Mouse (Mus musculus): Measurements from ENCODE around the gene Mrm2. TPM values are rescaled to one million over a fixed set of nuclear protein-coding genes. Genes with fewer than 3 reads are reported as not detected.

Mrm2 gene
- polyA plus RNA-seq, 1 experiment from 2014 or later = 18.8 TPM

DNA sequence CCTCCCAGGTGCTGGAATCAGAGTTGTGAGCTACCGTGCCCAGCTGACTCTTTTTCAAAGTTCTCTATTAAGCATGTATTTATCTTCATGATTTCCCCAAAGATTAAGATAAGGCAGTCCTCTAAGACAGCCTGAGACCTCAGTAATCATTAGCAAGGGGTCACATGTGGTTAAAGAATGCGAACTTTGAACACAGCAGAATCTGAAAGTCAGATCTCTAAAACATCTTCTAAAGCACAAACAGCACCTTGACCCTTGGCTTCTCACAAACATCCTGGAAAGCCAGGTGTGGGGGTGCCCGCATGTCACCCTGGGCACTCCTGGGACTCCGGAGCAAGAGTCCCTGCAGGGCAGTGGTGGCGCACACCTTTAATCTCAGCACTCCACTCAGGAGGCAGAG lies 32.7 kb upstream of the Mrm2 start:
- Histone ChIP-seq H3K27ac (no peak overlapping the region), H3K27me3 (ENCODE audit: insufficient read depth, poor library complexity, severe bottlenecking) (no peaks in the 10 kb centered on the region), H3K36me3 (peaks cover 26% of the 10 kb centered on the region), H3K4me3 (no peak overlapping the region), H3K9me3 (no peaks in the 10 kb centered on the region), H3K4me1 (peaks cover 2% of the 10 kb centered on the region; the same call in 1 of the 2 replicates)
- WGBS = 92% methylated on average over 5 of the region's 5 CpGs
- DNase-seq (ENCODE audit: low spot score) = no peak

DNA sequence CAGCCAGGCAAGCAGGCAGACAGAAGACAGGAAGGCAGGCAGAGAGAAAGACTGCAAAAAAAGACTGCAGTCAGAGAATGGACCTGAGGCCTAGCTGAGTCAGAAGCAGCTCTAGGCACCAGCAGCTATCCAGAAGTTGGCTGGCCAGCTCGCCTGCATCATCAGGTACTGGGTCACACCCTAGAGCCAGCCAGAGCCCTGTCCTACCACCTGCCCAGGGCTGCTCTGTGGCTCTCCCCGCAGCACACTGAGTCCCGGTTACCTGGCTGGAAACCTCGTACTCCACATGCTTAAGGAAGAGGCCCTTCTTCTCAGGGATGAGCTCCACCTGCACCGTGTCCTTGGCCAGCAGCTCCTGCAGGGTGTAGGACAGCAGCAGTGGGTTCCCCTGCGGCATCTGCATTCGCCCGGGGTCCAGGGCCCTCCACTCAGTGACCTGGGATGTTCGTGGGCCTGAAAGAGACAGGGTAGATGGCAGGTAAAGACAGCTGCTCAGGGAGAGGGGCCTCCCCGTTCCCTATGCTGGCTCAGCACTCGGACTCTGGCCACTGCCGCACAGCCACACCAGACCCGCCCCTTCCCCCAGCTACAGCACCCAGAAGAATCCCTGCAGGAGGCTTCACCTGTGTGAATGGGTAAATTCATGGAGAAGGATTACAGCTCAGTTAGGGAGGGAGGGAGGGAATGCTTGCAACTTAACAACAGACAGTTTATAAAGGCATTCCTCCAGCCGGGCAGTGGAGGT lies 28.4 kb upstream of the Mrm2 start:
- Histone ChIP-seq H3K27me3 (ENCODE audit: insufficient read depth, poor library complexity, severe bottlenecking) (no peaks in the 10 kb centered on the region), H3K9me3 (no peaks in the 10 kb centered on the region), H3K4me3 (no peak overlapping the region), H3K36me3 (peaks cover 55% of the 10 kb centered on the region), H3K4me1 (0 out of 2 replicates have a peak, but pooled peaks cover 3% of the 10 kb centered on the region), H3K27ac (no peak overlapping the region)
- DNase-seq (ENCODE audit: low spot score) = no peak
- 80% methylated on average over 14 of the region's 14 CpGs for WGBS

DNA sequence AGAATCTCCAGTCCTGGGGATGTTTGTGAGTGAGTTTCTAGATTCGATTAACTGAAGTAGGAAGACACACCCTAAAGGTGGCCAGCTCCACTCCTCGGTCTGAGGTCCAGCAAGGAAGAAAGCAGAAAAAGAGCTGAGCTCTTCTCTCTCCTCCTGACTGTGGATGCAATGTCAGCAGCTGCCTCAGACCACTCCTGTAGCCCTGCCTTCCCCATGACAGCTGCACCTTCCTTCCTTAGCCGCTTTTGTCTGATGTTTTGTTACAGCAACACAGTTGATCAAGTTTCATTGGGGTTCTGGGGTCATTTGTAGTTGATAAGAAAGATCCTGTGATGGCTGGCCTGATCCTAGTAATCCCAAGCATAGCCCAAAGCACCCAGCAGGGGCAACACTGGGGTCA lies 25.8 kb upstream of the Mrm2 start:
- WGBS = 77% methylated on average over 3 of the region's 3 CpGs
- Histone ChIP-seq H3K27ac (no peak overlapping the region), H3K4me3 (no peak overlapping the region), H3K27me3 (ENCODE audit: insufficient read depth, poor library complexity, severe bottlenecking) (no peaks in the 10 kb centered on the region), H3K4me1 (0 out of 2 replicates have a peak, but pooled peaks cover 3% of the 10 kb centered on the region), H3K9me3 (no peaks in the 10 kb centered on the region), H3K36me3 (peaks cover 70% of the 10 kb centered on the region)
- no peak for DNase-seq (ENCODE audit: low spot score)

- 88% methylated on average over 11 of the region's 11 CpGs for WGBS
- no peak overlapping the region for H3K27ac ChIP-seq
- no peaks in the 10 kb centered on the region for H3K27me3 ChIP-seq (ENCODE audit: insufficient read depth, poor library complexity, severe bottlenecking)
- peaks cover 85% of the 10 kb centered on the region for H3K36me3 ChIP-seq
- DNase-seq (ENCODE audit: low spot score) = no peak
- no peaks in the 10 kb centered on the region for H3K9me3 ChIP-seq
- 0 out of 2 replicates have a peak, but pooled peaks cover 3% of the 10 kb centered on the region for H3K4me1 ChIP-seq
- no peak overlapping the region for H3K4me3 ChIP-seq
Observed at GRCm38 (mm10) chr5:140355934-140356333, 24.2 kb upstream of the Mrm2 start.

- WGBS = 96% methylated on average over 6 of the region's 6 CpGs
- Histone ChIP-seq H3K4me3 (no peak overlapping the region), H3K27ac (no peak overlapping the region), H3K27me3 (ENCODE audit: insufficient read depth, poor library complexity, severe bottlenecking) (no peaks in the 10 kb centered on the region), H3K9me3 (no peaks in the 10 kb centered on the region), H3K36me3 (peaks cover 79% of the 10 kb centered on the region), H3K4me1 (no peaks in the 10 kb centered on the region)
- DNase-seq (ENCODE audit: low spot score) = no peak
Observed at GRCm38 (mm10) chr5:140352352-140352751, 20.7 kb upstream of the Mrm2 start.

- no peaks in the 10 kb centered on the region for H3K27me3 ChIP-seq (ENCODE audit: insufficient read depth, poor library complexity, severe bottlenecking)
- H3K27ac ChIP-seq = no peak overlapping the region
- H3K4me3 ChIP-seq = no peak overlapping the region
- WGBS = 90% methylated on average over 8 of the region's 8 CpGs
- peaks cover 6% of the 10 kb centered on the region; the same call in 1 of the 2 replicates for H3K4me1 ChIP-seq
- no peak for DNase-seq (ENCODE audit: low spot score)
- H3K9me3 ChIP-seq = no peaks in the 10 kb centered on the region
- H3K36me3 ChIP-seq = peaks cover 77% of the 10 kb centered on the region
Observed at GRCm38 (mm10) chr5:140350731-140351497, 19.2 kb upstream of the Mrm2 start.

GRCm38 (mm10) chr5:140349882-140350281 lies 18.2 kb upstream of the Mrm2 start:
- Histone ChIP-seq H3K9me3 (no peaks in the 10 kb centered on the region), H3K27me3 (ENCODE audit: insufficient read depth, poor library complexity, severe bottlenecking) (no peaks in the 10 kb centered on the region), H3K4me3 (no peak overlapping the region), H3K27ac (no peak overlapping the region), H3K36me3 (peaks cover 78% of the 10 kb centered on the region), H3K4me1 (peaks cover 6% of the 10 kb centered on the region; the same call in 1 of the 2 replicates)
- 93% methylated on average over 9 of the region's 9 CpGs for WGBS
- no peak for DNase-seq (ENCODE audit: low spot score)

DNA sequence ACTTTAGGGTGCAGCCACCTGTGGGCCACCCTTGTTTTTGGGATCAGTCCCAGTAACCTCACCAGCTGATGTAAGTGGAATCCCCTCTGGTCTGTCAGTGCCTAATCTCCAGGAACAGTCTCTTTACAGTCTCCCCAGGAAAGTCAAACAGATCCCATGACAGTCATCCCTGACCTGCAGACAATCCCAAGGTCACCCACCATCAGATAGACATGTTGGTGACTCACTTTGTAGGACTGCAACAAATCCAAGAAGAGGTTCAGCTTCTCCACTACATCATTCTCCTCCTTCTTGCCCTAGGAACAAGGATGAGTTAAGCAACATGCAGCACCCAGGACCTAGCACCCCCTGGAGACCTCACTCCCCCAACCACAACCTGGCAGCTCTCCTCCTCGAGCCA lies 14.4 kb upstream of the Mrm2 start:
- no peak overlapping the region for H3K4me3 ChIP-seq
- peaks cover 66% of the 10 kb centered on the region for H3K36me3 ChIP-seq
- WGBS = 69% methylated on average over 1 of the region's 1 CpGs
- peaks cover 6% of the 10 kb centered on the region; the same call in 1 of the 2 replicates for H3K4me1 ChIP-seq
- H3K27ac ChIP-seq = no peak overlapping the region
- no peaks in the 10 kb centered on the region for H3K27me3 ChIP-seq (ENCODE audit: insufficient read depth, poor library complexity, severe bottlenecking)
- no peaks in the 10 kb centered on the region for H3K9me3 ChIP-seq
- no peak for DNase-seq (ENCODE audit: low spot score)

DNA sequence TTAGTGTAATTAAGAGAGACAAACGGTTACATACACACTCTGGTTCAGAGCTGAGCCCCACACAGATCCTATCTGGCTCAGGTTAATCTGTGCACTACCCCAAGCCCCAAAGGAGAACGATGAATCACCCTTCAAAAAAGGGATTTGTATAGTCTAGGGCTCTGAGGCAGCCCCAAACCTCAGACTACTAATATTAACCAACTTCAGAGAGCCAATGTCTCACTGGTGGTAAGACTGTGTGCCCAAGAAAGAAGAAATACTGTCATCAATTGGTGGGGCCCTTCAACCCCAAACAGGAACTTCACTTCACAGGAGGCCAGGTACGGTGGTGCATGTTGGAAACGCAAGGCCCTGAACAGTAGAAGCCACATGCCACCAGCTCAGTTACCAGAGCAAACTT lies 13.5 kb upstream of the Mrm2 start:
- DNase-seq (ENCODE audit: low spot score) = no peak
- WGBS = 90% methylated on average over 4 of the region's 4 CpGs

GRCm38 (mm10) chr5:140342880-140343279 lies 11.2 kb upstream of the Mrm2 start:
- no peak overlapping the region for H3K4me3 ChIP-seq
- H3K4me1 ChIP-seq = peaks cover 6% of the 10 kb centered on the region; the same call in 1 of the 2 replicates
- 85% methylated on average over 4 of the region's 4 CpGs for WGBS
- peaks cover 78% of the 10 kb centered on the region for H3K36me3 ChIP-seq
- H3K9me3 ChIP-seq = no peaks in the 10 kb centered on the region
- H3K27ac ChIP-seq = no peak overlapping the region
- no peak for DNase-seq (ENCODE audit: low spot score)
- H3K27me3 ChIP-seq (ENCODE audit: insufficient read depth, poor library complexity, severe bottlenecking) = no peaks in the 10 kb centered on the region

More for the DNA sequence above, 13.5 kb upstream of the Mrm2 start:
- H3K4me1 ChIP-seq = peaks cover 6% of the 10 kb centered on the region; the same call in 1 of the 2 replicates
- no peaks in the 10 kb centered on the region for H3K27me3 ChIP-seq (ENCODE audit: insufficient read depth, poor library complexity, severe bottlenecking)
- H3K4me3 ChIP-seq = no peak overlapping the region
- no peaks in the 10 kb centered on the region for H3K9me3 ChIP-seq
- no peak overlapping the region for H3K27ac ChIP-seq
- H3K36me3 ChIP-seq = peaks cover 69% of the 10 kb centered on the region

DNA sequence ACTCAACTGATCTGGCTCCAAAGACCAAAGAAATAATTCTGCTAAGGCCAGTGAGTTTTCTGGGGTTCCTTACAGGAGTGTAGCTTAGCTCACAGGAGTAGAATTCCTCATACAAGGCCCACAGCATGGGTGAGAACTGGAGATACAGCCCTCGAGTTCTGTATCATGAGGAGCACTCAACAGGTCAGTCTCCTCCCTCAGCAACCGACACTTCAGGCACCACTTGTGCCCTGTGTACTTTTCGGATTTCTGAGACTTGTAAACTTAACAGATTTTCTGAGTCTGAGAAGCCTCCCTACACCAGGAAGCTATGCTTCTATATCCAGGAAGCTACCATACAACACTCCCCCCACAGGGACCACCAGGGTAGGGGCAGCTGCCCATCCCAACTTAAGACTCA lies 8.1 kb upstream of the Mrm2 start:
- DNase-seq (ENCODE audit: low spot score) = no peak
- 83% methylated on average over 3 of the region's 3 CpGs for WGBS
- H3K9me3 ChIP-seq = no peaks in the 10 kb centered on the region
- H3K27ac ChIP-seq = no peak overlapping the region
- no peaks in the 10 kb centered on the region for H3K4me1 ChIP-seq
- H3K36me3 ChIP-seq = peaks cover 67% of the 10 kb centered on the region
- no peaks in the 10 kb centered on the region for H3K27me3 ChIP-seq (ENCODE audit: insufficient read depth, poor library complexity, severe bottlenecking)
- H3K4me3 ChIP-seq = no peak overlapping the region

GRCm38 (mm10) chr5:140338779-140339178 lies 7.1 kb upstream of the Mrm2 start:
- 90% methylated on average over 4 of the region's 4 CpGs for WGBS
- no peak overlapping the region for H3K27ac ChIP-seq
- H3K4me3 ChIP-seq = no peak overlapping the region
- H3K4me1 ChIP-seq = no peaks in the 10 kb centered on the region
- no peaks in the 10 kb centered on the region for H3K9me3 ChIP-seq
- DNase-seq (ENCODE audit: low spot score) = no peak
- no peaks in the 10 kb centered on the region for H3K27me3 ChIP-seq (ENCODE audit: insufficient read depth, poor library complexity, severe bottlenecking)
- peaks cover 59% of the 10 kb centered on the region for H3K36me3 ChIP-seq

DNA sequence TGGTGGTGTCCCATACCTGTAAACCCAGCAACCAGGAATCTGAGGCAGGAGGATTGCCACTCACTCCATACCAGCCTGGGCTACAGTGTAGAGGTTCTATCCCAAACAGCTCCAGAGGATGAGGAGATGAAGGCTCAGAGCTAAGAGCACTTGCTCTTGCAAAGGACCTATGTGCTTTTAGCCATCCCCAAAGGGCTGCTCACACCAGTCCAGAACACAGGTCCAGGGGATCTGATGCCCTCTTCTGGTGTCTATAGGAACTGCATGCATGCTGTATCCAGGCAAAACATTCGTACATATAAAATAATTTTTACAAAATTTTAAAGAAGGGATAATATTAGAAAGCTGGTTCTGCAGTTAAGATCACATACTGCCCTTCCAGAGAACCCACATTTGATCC lies 5.0 kb upstream of the Mrm2 start:
- Histone ChIP-seq H3K4me3 (no peak overlapping the region), H3K4me1 (peaks cover 6% of the 10 kb centered on the region; the same call in 1 of the 2 replicates), H3K36me3 (peaks cover 51% of the 10 kb centered on the region), H3K9me3 (no peaks in the 10 kb centered on the region), H3K27ac (no peak overlapping the region), H3K27me3 (ENCODE audit: insufficient read depth, poor library complexity, severe bottlenecking) (no peaks in the 10 kb centered on the region)
- 94% methylated on average over 1 of the region's 1 CpGs for WGBS
- DNase-seq (ENCODE audit: low spot score) = no peak

All from heart, embryonic 10.5 days (tissue).